Mouse (Mus musculus) gastrocnemius, postnatal 4 days (tissue): ENCODE measurements at regions not wholly inside any gene's neighbourhood (a gene's known extent, or its start where the extent isn't known, plus 50 kb on each side); places are given as distances from the start of the nearest gene placed in this dataset.

ENCODE experiments used
- DNase-seq, 2 experiments: peaks; one replicate each; pipeline ENCODE4 v3.0.0; 2021 to 2022; ENCODE audit warnings: low spot score in 2 of 2, mixed read lengths in 2 of 2

DNA sequence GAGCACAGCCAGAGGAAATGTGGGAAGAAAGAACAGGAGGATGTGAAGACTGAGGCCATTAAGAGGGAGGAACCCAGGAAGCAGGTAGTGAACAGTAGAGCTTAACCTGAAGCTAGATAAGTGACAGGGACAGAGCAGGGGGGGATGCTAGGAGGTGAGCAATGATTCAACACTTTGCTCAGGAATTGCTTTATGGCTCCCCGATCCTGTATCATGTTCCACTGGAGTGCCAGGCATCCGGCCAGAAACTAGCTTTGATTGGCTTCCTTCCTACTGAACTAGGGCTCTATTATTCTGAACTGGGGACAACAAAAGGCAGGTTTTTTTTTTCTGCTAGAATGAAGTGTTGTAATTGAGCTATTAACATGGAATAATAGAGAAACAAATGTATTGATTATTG is 493.1 kb upstream of the Fat3 start:
- peak in 1 of 2 experiments; percentile 47 for DNase-seq

DNA sequence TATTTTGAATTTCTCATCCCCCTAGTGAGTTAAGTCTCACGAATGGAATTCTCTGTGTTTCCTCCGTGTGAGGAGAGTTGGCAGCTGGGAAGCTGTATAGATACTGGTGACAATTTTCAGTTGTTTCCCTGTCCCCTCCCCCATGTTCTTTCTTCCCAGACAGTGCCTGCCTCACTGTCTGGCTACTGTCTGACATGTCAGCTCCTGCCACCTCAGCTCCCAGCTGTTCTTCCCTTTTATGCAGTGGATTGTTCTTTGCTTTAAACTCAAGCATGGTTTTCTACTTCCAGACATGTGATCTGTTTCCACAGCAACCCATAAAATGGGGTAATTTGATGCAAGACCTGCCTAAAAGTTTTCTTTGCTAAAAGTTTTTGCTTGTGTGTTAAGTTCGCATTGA is 487.0 kb upstream of the Fat3 start:
- no peak for DNase-seq

DNA sequence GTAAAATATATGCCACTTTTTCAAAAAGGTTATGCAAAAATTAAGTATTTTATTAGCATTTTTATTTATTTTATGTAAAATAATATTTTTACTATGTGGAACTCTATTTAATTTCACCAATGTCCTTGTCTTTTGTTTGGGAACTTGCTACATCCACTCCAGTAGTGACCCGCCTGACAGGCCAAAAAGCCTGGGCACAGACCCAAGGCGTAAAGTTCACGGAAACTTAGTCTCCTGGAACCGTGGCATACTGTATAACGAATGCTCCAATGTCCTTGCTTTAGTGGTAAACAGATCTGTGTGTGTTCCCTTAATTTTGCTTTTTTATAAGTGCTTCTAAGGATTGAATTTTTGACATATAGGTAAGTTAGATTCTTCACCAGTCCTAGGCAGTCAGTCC is 476.2 kb upstream of the Fat3 start:
- peak in 1 of 2 experiments; percentile 9 for DNase-seq

DNA sequence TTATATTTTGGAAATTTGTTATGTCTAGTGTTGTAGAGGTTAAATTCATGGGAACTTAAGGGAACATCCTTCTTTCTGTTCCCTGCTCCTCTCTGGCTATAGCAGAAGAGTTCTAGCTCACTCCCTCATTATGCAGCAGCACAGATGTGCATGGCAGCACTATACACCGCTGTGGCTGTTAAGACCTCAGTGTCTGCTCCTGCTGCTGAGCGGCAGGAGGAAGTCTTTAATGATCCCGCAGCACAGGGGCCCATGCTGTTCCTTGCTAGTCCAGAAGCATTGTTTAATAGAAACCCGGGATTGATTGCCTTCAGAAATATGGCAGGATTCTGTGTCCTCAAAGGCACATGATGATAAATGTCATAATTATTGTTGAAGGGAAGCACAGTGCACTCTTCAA is 469.3 kb upstream of the Fat3 start:
- no peak for DNase-seq

DNA sequence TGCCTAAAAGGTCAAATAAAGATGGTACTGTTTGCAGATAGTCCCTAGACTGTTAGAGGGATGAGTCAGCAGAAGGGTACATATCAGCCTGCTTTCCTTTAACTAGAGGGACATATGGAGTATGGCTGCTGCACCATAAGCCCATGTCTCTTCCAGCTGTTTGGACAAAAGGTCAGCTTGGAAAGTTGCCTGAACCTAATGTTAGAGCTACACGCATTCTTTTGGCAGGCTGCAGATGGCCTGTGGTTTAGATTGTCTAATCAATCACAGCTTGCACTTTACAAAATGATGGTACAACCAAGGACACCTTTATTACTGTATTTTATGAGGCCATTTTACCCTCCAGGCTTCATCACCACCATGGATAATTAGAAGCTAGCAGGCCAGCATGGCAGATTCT is 432.5 kb upstream of the Fat3 start:
- DNase-seq, result no peak

DNA sequence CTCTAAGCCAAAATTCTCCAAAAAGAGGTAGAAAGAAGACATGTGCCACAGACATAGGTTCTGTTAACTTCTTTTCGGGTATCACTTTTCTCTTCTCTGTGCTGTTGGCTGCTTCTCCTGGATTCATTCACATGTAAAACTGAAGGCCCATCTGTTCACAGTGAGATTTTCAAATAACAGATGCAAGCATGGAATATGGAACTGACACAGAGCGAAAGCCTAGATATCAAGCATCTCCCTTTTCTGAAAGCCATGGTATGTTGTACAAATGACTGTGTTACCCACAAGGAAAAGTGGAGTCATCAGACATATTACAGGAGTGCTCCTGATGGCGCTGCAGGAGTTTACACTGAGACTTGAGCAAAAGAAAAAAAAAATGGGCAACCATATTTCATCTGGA is 430.5 kb upstream of the Fat3 start:
- no peak for DNase-seq

DNA sequence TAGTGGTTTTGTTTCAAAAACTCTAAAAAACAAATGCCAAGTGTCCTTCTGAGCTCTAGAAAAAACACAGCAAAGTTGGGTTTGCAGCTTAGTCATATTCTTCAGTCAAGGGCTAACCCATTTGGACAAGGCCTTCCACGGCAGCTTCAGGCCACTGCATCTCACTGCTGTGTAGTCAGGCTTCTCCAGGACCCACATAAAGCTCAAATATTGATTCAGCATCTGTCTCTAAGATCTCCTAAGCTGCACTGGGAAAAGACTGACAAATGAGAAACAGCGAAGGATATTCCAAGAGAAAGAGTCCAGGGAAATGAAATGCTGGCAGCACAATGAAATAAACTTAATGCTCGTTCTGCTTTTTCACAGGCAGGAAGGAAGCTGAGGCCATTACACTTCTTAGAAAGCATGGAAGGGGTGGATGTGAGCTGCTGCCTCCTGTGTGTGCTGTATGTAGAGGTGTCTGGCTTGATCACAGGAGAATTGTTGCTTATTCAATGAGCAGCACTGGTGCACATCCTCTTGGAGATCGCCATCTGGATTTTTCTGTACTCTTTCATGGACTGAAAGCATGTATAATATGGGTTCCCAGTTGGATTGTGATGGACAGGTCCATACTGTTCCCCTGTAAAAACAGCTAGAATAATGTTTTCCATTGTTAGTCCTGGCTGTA is 425.4 kb upstream of the Fat3 start:
- no peak for DNase-seq

DNA sequence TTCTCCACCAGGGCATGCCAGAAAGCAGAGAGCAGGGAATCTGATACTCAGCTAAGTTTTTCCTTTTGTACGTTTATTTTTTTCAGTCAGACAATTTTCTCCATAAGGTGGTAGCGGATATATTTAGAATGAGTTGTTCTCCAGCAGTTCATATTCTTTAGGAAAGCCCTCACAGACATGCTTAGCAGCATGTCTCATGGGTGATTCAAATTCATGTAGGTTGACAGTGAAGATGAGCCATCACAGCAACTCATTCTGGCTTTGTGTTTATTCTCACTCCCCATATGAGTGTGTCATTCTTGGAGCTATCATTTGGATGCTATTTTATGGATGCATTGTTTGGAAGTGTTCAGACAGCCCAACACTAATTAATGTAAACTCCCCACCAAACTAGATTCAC is 424.2 kb upstream of the Fat3 start:
- no peak for DNase-seq

DNA sequence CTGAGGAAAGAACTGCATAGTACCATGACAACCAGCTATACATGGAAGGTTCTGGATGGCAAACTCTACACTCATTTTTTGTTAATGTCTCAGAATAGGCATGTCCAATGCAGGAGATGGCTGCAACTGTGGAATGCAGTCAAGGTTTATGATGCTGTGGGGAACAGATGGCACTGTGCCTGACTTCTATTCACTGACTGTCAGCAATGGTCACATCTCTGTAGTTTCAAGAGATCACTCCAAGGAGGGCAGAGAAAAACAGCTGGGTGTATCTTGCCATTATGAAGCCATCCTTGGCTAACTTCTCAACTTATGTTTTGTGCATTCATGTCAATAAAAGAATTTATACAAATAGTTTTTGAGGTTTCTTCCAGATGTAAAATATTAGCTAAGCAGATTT is 405.1 kb upstream of the Fat3 start:
- DNase-seq, result no peak

DNA sequence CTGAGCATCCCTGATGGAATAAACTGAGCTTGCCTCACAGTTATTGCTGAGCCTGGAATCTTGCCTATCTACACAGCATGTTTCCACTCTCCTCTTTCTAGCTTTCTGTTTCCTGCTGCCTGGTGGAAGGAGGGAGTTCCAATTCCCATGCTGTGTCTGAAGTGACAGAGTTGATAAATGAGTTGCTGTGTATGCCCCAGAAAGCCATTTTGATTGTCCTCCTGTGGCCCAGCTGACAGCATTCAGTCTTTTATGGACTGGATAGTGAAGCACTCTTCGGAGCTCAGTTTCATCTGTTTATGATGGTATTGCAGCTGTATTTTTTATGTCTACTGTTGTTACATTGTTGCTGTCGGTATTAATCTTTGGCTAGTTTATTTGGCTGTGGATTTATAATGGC is 398.0 kb upstream of the Fat3 start:
- no peak for DNase-seq

DNA sequence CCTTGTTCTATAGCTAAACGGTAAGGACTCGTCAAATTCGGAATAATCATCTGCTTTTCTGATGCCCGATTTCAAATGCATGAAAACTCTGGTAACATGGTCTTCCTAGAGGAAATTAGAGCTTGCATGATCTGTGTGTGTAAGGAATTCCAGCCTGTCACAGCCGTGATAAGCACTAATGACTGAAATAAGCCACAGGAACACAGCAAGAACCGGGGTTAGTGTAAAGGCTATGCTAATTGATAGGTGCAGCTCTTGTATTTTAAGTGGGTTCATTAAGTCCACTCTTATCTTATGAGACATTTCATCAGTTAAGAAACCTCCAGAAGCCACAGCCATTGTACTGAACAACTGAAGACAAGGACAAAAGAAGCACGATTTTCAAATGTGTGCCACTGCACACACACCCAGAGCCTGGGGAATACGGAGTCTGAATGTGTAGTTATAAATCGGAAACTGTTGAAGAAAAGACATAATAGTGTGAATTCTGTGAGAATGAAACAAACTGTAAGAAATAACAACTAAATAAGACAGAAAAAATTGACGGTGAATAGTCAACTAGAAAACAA is 351.5 kb upstream of the Fat3 start:
- no peak for DNase-seq

DNA sequence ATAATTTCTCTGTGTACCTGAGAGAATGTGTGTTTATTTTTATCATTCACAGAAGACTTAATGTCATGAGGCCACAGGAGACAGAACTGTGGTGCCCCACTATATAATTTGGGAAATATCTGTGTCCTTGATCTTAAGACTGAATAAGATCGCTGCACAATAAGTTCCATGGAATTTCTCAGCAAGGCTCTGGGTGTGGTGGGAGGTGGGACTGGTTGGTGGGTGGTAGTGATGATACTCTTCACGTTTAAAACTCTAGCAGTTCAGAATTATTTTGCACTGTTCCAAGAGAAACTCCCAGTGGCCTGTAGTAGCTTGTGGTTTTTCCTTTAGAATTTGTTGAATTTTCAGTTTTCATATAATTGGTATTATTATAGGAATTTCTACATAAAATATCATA is 307.4 kb upstream of the Fat3 start:
- no peak for DNase-seq

DNA sequence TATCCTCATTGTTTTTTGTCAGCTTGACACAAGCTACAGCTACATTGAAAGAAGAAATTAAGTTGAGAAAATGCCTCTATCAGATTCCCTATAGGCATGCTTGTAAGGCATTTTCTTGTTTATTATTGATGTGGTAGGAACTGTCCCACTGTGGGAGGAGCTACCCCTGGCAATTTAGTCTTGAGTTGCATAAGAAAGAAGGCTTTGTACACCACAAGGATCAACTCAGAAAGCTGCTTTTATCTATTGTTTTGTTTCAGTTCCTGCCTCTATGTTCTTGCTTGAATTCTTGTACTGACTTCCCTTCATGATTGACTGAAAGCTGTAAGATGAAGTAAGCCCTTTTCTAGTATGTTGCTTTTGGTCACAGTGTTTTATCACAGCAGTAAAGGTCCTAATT is 271.8 kb upstream of the Fat3 start:
- DNase-seq, result no peak

DNA sequence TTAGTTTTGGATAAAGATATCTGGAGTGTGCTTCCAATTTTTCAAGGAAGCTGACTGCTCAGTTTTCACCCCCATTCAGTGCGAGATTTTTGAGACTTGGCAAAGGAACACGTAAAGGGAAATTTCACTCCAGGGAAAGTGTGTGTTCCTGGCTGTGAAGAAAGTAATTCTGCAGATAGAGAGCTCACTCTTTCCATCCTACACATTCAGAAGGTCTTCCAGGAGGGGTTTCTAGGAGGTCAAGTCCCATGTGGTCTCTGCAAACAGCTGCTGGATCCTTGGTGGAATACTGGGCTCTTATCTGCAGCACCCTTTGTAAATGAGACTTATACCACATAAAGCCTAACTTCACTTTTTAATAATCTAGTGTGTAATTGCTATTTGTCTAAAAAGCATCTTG is 226.6 kb upstream of the Fat3 start:
- DNase-seq, result no peak

DNA sequence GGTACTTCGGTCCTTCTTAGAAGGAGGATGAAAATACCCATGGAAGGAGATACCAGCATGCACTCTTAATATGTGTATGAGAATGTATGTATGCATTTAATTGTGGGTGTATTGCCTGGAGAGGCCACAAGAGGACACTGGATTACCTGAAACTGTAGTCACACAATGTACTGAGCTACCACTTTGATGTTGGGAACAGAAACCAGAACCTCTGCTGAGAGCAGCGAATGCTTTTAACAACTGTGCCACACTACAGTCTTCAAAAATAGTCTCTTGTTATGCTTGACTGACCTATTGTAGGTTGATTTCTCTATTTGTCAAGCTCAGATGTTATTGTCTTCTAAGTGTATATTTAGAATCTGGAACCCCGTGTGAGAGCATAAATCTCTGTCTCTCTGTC is 201.3 kb upstream of the Fat3 start:
- DNase-seq, result no peak

DNA sequence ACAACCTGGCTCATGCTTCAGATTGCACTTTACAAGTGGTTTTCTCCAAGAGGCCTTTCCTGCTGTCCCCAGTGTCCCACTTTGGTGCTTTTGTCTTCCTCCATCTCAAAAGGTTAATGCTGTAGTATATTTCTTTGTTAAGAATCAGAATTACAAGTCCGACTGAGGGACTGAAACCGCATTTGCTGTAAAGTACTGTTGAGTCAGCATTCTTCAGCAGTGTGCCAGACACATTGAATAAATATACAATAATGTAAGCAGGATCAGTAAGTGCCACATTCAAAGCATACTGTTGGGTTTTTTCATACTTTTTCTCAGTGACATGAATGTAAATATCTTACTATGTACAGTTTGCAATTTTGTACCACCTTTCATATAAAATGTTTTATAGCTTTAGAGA is 160.4 kb upstream of the Fat3 start:
- no peak for DNase-seq

DNA sequence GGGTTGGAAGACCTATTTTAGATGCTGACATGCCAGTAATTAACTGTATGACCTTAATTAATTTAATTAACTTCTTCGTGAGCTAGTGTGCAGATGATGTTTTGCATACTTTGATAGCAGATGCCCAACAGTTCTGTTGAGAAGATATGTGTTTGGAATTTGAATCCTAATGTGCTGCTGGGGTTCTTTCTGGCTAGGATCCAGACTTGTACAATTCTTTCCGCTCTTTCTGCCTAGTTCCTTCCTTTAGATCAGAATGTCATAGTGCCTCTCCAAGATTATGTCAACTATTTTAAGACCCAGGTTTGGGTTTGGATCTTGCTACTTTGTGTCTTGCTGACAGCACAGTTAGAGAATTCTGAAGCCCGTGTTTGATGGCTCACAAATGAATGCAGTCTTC is 159.9 kb upstream of the Fat3 start:
- no peak for DNase-seq
